Mouse (Mus musculus) hindbrain, embryonic 12.5 days (tissue): ENCODE results near the gene Tldc1. TPM values are rescaled to one million over a fixed set of nuclear protein-coding genes. Genes with fewer than 3 reads are reported as not detected.

Experiments
- ATAC-seq: fragments of 200-750 bp; cut with Nextera tagmentation; 2 replicates; pipeline ENCODE4 v1.8.0; 2017; ENCODE audit warnings: moderate TSS enrichment; ENCODE audit not compliant: low FRiP score
- H3K27ac ChIP-seq: fragments of 300-500 bp; sonication (generic); 2 replicates; pipeline ENCODE4 v1.5.1; 2016; ENCODE audit warnings: mild to moderate bottlenecking
- H3K27me3 ChIP-seq: fragments of 300-500 bp; sonication (generic); 2 replicates; pipeline ENCODE4 v1.6.1; 2016; ENCODE audit warnings: mild to moderate bottlenecking
- H3K36me3 ChIP-seq: fragments of 300-500 bp; sonication (generic); 2 replicates; pipeline ENCODE4 v1.6.1; 2016; ENCODE audit warnings: mild to moderate bottlenecking
- H3K4me1 ChIP-seq: fragments of 300-500 bp; sonication (generic); 2 replicates; pipeline ENCODE4 v1.6.1; 2016
- H3K4me2 ChIP-seq: fragments of 300-500 bp; sonication (generic); replicated peaks from 2 replicates; pipeline ENCODE4 v1.6.1; 2016; ENCODE audit warnings: mild to moderate bottlenecking
- H3K4me3 ChIP-seq: fragments of 300-500 bp; sonication (generic); 2 replicates; pipeline ENCODE4 v1.5.1; 2016; ENCODE audit warnings: mild to moderate bottlenecking
- H3K9ac ChIP-seq: fragments of 300-500 bp; sonication (generic); 2 replicates; pipeline ENCODE4 v1.6.1; 2016; ENCODE audit warnings: mild to moderate bottlenecking, moderate library complexity
- H3K9me3 ChIP-seq: fragments of 300-500 bp; sonication (generic); replicated peaks from 2 replicates; pipeline ENCODE4 v1.6.1; 2016; ENCODE audit warnings: mild to moderate bottlenecking
- WGBS: fragments of 180-500 bp; shearing (Covaris S2); methylation state at CpG from one replicate; pipeline ENCODE4 v1.1.7; 2016; 5-methylcytosine and 5-hydroxymethylcytosine counted together
- polyA plus RNA-seq: library from polyadenylated mRNA; unstranded; fragments of >200 nt; fragmentation: Nextera tagmentation; extraction: Ambion mirVana; gene quantifications from 2 replicates; pipeline ENCODE4 v1.2.1, GENCODE M21; 2016

The Tldc1 gene
- polyA plus RNA-seq, 1 experiment from 2014 or later: 12.2 TPM

DNA sequence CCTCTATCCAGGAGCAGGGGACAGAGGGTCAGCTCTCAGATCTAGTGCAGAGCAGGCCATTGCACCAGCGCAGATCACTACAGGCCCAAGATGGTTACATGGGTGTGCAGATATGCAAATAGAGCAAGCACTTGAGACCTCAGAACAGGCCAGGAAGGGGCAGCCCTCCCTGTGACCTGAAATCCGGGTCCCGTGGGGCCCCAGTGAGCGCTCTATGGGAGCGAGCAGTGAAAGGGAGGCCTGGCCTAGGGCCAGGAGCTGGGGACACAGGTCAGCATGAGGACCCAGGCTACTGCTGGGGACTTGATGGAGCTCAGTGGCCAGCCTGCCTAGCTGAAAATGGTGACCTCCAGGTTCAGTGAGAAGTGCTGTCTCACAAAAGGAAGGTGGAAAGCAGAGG is 21.7 kb downstream of the Tldc1 start:
- H3K4me2 ChIP-seq: no peak overlapping the region
- 54% methylated on average over 5 of the region's 5 CpGs for WGBS
- peaks cover 5% of the 10 kb centered on the region; the same call in 1 of the 2 replicates for H3K36me3 ChIP-seq
- peaks cover 18% of the 10 kb centered on the region for H3K4me1 ChIP-seq
- H3K27ac ChIP-seq: no peak overlapping the region
- peaks cover 8% of the 10 kb centered on the region for H3K27me3 ChIP-seq
- H3K4me3 ChIP-seq: no peak overlapping the region
- no peak for ATAC-seq
- no peaks in the 10 kb centered on the region for H3K9me3 ChIP-seq
- H3K9ac ChIP-seq: no peak overlapping the region; the same call in 1 of the 2 replicates

DNA sequence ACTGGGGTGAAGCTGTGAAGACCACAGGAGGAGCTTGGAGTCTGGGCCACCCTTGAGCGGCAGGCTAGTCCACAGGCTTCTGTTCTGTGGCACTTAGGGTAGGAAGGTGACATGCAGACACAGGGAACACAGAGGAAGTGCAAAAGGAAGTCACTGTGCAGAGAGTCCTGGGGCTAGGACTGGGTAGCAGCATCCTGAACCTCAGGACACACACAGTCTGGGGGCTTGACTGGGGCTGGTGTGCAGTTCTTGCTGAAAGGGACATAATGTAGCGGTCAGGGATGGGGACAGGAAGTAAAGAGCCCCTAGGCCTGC is 22.1 kb downstream of the Tldc1 start:
- Histone ChIP-seq H3K9ac (no peak overlapping the region), H3K9me3 (no peaks in the 10 kb centered on the region), H3K4me1 (peaks cover 18% of the 10 kb centered on the region), H3K36me3 (0 out of 2 replicates have a peak, but pooled peaks cover under 1% of the 10 kb centered on the region), H3K27me3 (peaks cover 8% of the 10 kb centered on the region), H3K4me3 (no peak overlapping the region), H3K4me2 (peak overlapping the region; percentile 37), H3K27ac (no peak overlapping the region)
- no peak for ATAC-seq
- 61% methylated on average over 2 of the region's 2 CpGs for WGBS

DNA sequence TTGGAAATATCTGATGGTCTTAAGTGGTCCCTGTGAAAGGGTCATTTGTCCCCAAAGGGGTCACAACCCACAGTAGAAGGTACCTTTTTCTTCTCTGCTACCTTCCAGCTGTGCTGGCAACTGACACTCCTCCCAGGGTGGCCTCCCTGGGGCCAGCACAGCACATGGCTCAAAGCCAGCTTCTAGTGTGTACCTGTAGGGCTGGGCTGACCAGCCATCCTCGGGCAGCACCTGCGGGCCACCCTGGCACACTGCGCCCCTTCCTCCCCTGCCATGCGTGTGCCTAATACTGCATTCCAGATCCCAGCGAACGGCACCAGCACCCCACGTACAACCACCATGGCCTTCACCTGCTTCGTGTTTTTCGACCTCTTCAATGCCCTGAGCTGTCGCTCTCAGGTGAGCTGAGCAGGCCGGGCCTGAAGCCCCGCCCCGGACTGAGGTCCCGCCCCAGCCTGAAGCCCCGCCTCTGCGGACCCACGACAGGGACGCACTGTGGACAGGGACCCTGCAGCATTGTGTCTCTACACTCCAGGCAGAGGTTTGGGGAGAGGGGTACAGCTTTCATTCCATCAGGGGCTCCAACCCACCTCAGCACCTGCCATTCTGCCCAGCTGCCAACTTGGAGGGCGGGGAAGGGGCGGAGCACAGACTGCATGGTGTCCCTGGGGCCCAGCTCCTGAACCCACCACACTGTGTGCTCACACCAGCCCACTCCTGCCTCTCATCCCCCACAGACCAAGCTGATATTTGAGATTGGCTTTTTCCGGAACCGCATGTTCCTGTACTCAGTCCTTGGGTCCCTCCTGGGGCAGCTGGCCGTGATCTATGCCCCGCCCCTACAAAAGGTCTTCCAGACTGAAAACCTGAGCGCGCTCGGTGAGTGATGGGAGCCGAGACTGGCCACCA is 22.7 kb downstream of the Tldc1 start:
- Histone ChIP-seq H3K4me1 (peaks cover 18% of the 10 kb centered on the region), H3K27ac (no peak overlapping the region), H3K9me3 (no peaks in the 10 kb centered on the region), H3K4me3 (peak overlapping the region; percentile 5; the same call in 1 of the 2 replicates), H3K27me3 (peaks cover 8% of the 10 kb centered on the region), H3K36me3 (no peaks in the 10 kb centered on the region), H3K9ac (no peak overlapping the region), H3K4me2 (peak overlapping the region; percentile 37)
- ATAC-seq: peak; percentile 42; the same call in 1 of the 2 replicates
- whole genome bisulfite sequencing: 22% methylated on average over 28 of the region's 28 CpGs

DNA sequence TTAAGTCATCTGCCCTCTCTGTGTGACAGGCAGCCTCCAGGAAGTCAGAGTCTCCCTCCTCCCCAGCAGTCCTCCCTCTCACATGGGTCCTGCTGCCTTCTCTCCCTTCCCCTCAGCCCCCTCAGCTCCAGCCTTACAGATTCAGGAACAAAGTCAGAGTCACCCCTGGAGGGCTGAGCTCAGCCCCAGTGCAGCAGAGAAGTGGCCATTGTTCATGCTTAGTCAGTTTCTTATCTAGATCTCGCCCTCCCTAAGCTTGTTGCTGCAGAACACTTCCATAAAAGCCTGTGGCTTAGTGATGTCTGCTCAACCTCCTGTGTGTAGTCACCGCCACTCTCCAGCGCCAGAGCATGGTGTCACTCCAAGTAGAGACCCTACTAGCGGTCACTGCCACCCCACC is 33.6 kb downstream of the Tldc1 start:
- no peak overlapping the region for H3K4me3 ChIP-seq
- H3K4me2 ChIP-seq: no peak overlapping the region
- H3K9me3 ChIP-seq: no peaks in the 10 kb centered on the region
- 76% methylated on average over 4 of the region's 4 CpGs for WGBS
- H3K4me1 ChIP-seq: peaks cover 4% of the 10 kb centered on the region; the same call in 1 of the 2 replicates
- no peaks in the 10 kb centered on the region for H3K36me3 ChIP-seq
- no peak overlapping the region for H3K27ac ChIP-seq
- no peak for ATAC-seq
- no peak overlapping the region for H3K9ac ChIP-seq
- no peaks in the 10 kb centered on the region for H3K27me3 ChIP-seq

DNA sequence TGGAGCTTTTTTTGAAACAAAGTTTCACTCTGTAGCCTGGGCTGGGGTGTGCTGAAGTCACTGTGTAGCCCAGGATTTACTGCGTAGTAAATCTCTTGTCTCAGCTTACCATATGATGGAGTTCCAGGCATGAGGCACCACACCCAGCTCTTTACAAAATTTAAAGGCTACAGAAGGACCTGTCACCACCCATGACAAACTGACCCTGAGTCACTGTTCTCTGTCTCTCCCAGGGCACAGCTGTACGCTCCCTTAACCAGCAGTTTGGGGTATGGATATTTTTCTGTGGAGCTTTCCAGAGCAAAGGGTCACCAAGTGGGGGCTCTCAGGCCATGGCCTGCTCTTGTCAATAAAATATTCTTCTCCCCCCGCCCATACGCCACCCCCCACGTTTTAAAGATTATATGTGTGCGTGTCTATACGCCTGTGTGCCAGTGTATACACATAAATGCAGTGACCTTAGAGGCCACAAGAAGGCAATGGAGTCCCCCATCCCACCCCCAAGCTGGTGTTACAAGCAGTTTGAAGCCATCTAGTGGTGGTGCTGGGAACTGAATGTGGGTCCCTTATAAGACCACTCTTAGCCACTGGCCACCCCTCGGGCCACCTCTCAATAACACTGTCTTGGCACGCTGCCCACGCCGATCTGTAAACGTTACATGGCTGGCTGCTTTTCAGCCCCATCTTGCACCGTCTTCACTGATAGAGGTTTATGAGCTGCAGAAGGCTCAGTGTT is 34.8 kb downstream of the Tldc1 start:
- Histone ChIP-seq H3K36me3 (no peaks in the 10 kb centered on the region), H3K4me3 (no peak overlapping the region), H3K9ac (no peak overlapping the region), H3K4me1 (peaks cover 4% of the 10 kb centered on the region; the same call in 1 of the 2 replicates), H3K27me3 (no peaks in the 10 kb centered on the region), H3K27ac (no peak overlapping the region), H3K4me2 (no peak overlapping the region), H3K9me3 (no peaks in the 10 kb centered on the region)
- WGBS: 60% methylated on average over 13 of the region's 13 CpGs
- ATAC-seq: no peak

DNA sequence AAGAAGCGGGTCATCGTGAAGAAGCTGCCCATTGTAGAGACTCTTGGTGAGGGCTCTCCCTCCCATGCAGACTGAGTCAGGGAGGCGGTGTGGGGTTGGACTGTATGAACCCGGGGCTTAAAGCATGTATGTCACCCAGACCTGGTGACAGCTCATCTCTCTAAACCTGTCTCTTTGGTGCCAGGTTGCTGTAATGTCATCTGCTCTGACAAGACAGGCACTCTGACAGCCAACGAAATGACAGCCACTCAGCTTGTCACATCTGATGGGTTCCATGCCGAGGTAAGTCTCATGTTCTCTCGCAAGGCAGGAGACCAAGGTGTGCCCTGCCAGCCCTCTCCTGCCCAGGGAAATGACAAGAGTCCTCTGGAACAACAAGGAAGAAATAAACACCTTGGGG is 35.8 kb downstream of the Tldc1 start:
- Histone ChIP-seq H3K27me3 (no peaks in the 10 kb centered on the region), H3K4me1 (peaks cover 4% of the 10 kb centered on the region; the same call in 1 of the 2 replicates), H3K9ac (no peak overlapping the region), H3K27ac (no peak overlapping the region), H3K9me3 (no peaks in the 10 kb centered on the region), H3K4me3 (no peak overlapping the region), H3K36me3 (no peaks in the 10 kb centered on the region), H3K4me2 (no peak overlapping the region)
- ATAC-seq: no peak
- WGBS: 91% methylated on average over 7 of the region's 7 CpGs

DNA sequence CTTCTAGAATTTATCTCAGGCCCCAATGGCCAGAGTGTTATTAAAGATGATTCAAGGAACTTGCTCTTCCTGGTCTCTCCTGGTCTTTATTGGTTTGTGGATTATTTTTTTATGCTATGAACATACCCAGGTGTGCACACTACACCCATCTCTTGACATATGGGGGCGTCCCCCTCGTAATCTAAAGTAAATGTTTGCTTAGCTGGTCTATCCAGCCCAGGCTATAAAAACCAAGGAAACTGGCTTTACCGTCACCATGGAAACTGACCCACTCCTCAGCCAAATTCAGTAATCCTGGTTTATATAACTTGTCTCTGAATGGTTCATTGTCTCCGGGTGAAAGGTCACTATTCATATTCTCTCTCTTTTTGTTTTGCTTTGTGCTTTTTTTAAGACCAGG is 37.6 kb downstream of the Tldc1 start:
- Histone ChIP-seq H3K4me1 (peaks cover 4% of the 10 kb centered on the region; the same call in 1 of the 2 replicates), H3K36me3 (no peaks in the 10 kb centered on the region), H3K27me3 (no peaks in the 10 kb centered on the region), H3K27ac (no peak overlapping the region), H3K9ac (no peak overlapping the region), H3K9me3 (no peaks in the 10 kb centered on the region), H3K4me3 (no peak overlapping the region), H3K4me2 (no peak overlapping the region)
- no peak for ATAC-seq
- 70% methylated on average over 4 of the region's 4 CpGs for WGBS

DNA sequence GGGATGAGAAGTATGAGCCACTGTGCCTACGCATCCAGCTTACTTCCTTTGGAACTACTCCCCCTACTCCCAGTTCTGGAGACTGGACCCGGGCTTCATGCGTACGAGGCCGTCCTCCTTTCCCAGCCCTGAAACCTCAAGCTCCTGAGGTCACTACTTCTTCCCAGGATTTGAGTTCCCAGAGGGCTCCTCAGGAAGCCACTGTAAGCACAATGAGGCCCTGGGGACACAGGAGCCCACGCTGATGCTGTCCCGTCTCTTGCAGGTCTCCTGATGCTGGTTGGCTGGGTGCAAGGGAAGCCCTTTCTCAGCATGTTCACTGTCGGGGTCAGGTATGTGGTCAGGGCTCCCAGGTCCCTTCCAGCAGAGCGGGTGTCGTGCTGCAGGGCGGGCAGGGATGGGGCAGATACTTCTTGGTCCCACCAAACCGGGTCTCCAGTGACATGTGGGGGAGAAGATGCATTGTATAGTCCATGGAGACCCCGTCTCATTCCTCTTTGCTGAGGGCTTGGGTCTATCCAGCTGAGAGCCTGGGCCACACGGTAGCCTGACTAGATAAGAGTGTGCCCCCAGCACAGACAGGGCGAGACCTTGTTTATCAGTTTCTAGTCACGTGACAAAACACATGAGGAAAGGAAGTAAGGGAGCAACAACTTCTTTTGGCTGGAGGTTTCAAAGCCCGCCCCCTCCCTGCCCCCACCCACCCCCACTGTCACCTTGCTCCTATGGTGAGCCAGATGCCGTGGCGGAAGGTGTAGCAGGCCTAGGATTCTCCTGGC is 39.9 kb downstream of the Tldc1 start:
- Histone ChIP-seq H3K4me1 (no peaks in the 10 kb centered on the region), H3K4me2 (no peak overlapping the region), H3K27ac (no peak overlapping the region), H3K9ac (no peak overlapping the region), H3K4me3 (no peak overlapping the region), H3K9me3 (no peaks in the 10 kb centered on the region), H3K27me3 (no peaks in the 10 kb centered on the region), H3K36me3 (no peaks in the 10 kb centered on the region)
- no peak for ATAC-seq
- 77% methylated on average over 19 of the region's 19 CpGs for WGBS

DNA sequence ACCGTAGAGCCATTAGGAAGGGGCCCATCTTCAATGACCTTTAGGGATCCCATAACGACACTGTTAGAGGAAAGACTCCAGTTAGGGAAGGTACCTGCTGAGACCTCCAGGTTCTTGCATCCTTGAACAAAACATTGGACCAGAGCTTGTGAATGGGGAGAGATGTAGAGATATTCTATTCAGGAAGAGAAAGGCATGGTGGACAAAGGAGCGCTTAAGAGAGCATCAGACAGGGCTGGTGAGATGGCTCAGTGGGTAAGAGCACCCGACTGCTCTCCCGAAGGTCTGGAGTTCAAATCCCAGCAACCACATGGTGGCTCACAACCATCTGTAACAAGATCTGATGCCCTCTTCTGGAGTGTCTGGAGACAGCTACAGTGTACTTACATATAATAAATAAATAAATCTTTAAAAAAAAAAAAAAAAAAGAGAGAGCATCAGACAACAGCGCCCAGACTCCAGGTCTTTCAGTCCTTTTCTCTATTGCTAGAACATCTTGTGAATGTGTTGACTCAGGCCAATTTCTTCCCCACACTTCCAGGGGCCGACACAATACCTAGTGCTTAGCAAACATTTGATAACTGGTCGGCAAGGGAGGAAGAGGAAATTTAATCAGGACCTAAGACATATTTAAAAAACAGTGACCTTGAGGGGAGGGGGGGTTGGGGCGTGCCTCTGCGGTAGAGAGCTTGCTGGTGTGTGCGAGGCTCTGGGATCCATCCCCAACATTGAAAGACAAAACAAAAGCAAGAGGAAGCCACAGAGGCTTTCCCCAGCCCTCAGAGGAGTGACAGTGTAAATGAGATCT is 40.9 kb downstream of the Tldc1 start:
- no peak for ATAC-seq
- Histone ChIP-seq H3K36me3 (no peaks in the 10 kb centered on the region), H3K9ac (no peak overlapping the region), H3K27ac (no peak overlapping the region), H3K9me3 (no peaks in the 10 kb centered on the region), H3K27me3 (0 out of 2 replicates have a peak, but pooled peaks cover 1% of the 10 kb centered on the region), H3K4me1 (no peaks in the 10 kb centered on the region), H3K4me3 (no peak overlapping the region), H3K4me2 (no peak overlapping the region)
- WGBS: 82% methylated on average over 11 of the region's 11 CpGs

DNA sequence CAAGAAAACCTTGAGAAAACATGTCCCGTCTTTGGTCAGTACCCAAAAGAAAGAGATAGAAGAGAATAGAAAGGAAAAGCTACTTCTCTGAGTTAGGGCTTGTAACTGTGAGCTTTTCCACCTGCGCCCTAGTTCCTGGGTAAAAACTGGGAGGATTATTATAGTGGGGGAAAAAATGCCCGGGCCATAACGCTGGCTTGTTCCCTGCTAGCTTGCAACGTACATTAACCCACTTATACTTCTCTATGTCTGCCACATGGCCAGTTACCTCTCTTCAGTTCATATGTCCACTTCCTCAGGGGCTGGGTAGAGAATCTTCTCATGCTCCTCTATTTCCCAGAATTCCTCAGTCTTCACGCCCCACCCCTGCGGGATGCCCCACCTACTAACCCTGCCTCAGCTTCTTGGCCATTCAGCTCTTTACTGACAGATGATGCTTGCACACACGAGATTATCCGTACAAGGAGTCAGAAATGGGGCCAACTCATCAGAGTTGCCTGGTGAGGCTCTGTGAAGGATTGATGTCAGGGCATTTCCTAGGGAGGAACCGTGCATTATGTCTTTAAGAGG is 41.8 kb downstream of the Tldc1 start:
- Histone ChIP-seq H3K4me1 (no peaks in the 10 kb centered on the region), H3K4me2 (no peak overlapping the region), H3K4me3 (no peak overlapping the region), H3K27me3 (0 out of 2 replicates have a peak, but pooled peaks cover 2% of the 10 kb centered on the region), H3K27ac (no peak overlapping the region), H3K9ac (no peak overlapping the region), H3K9me3 (no peaks in the 10 kb centered on the region), H3K36me3 (no peaks in the 10 kb centered on the region)
- WGBS: 91% methylated on average over 10 of the region's 10 CpGs
- no peak for ATAC-seq

DNA sequence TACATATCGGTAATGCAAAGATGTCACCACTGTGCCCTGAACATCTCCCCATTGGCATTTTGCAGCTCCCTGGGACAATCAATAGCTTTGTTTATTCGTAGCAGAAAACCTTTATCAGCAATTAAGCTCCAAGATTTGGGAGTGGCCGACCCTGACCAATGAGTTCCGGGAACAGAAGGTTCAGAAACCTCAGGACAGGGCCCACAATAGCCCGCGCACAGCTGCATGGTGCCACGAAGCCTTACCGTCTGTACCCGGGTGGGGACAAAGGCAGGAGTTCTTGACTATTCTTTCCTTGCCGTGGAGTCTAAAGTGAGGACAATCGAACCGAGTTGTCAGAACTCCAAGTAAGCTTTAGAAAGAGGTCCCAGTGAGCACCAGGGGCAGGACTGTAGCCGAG is 46.1 kb downstream of the Tldc1 start:
- 0 out of 2 replicates have a peak, but pooled peaks cover 2% of the 10 kb centered on the region for H3K27me3 ChIP-seq
- H3K36me3 ChIP-seq: no peaks in the 10 kb centered on the region
- no peak overlapping the region for H3K4me2 ChIP-seq
- no peak overlapping the region for H3K27ac ChIP-seq
- no peak overlapping the region for H3K9ac ChIP-seq
- 81% methylated on average over 13 of the region's 13 CpGs for WGBS
- H3K9me3 ChIP-seq: no peaks in the 10 kb centered on the region
- H3K4me1 ChIP-seq: 0 out of 2 replicates have a peak, but pooled peaks cover 7% of the 10 kb centered on the region
- H3K4me3 ChIP-seq: no peak overlapping the region
- no peak for ATAC-seq
